Mouse (Mus musculus) forebrain, embryonic 13.5 days (tissue): Measurements from ENCODE around the gene Fam210b. TPM values are rescaled to one million over a fixed set of nuclear protein-coding genes. Genes with fewer than 3 reads are reported as not detected.

Experiments used
- ATAC-seq: fragments of 200-750 bp; cut with Nextera tagmentation; 2 replicates; pipeline ENCODE4 v1.8.0; 2017
- H3K27ac ChIP-seq: fragments of 300-500 bp; sonication (generic); 2 replicates; pipeline ENCODE4 v1.5.1; 2015; ENCODE audit warnings: inconsistent platforms, mild to moderate bottlenecking, moderate library complexity
- H3K27me3 ChIP-seq: fragments of 300-500 bp; sonication (generic); 2 replicates; pipeline ENCODE4 v1.6.1; 2015; ENCODE audit warnings: mild to moderate bottlenecking, inconsistent platforms
- H3K36me3 ChIP-seq: fragments of 300-500 bp; sonication (generic); 2 replicates; pipeline ENCODE4 v1.6.1; 2015; ENCODE audit warnings: mild to moderate bottlenecking, inconsistent platforms; ENCODE audit not compliant: poor library complexity, severe bottlenecking
- H3K4me1 ChIP-seq: fragments of 300-500 bp; sonication (generic); 2 replicates; pipeline ENCODE4 v1.6.1; 2015; ENCODE audit warnings: inconsistent platforms
- H3K4me2 ChIP-seq: fragments of 300-500 bp; sonication (generic); 2 replicates; pipeline ENCODE4 v1.6.1; 2015; ENCODE audit warnings: inconsistent platforms, mild to moderate bottlenecking, moderate library complexity
- H3K4me3 ChIP-seq: fragments of 300-500 bp; sonication (generic); 2 replicates; pipeline ENCODE4 v1.5.1; 2015; ENCODE audit warnings: mild to moderate bottlenecking, inconsistent platforms
- H3K9ac ChIP-seq: fragments of 300-500 bp; sonication (generic); 2 replicates; pipeline ENCODE4 v1.6.1; 2015; ENCODE audit warnings: mild to moderate bottlenecking, inconsistent platforms
- H3K9me3 ChIP-seq: fragments of 300-500 bp; sonication (generic); replicated peaks from 2 replicates; pipeline ENCODE4 v1.6.1; 2016; ENCODE audit warnings: inconsistent platforms
- WGBS: fragments of 180-500 bp; shearing (Covaris S2); methylation state at CpG from one replicate; pipeline ENCODE4 v1.1.7; 2015; 5-methylcytosine and 5-hydroxymethylcytosine counted together
- polyA plus RNA-seq: library from polyadenylated mRNA; unstranded; fragments of >200 nt; fragmentation: Nextera tagmentation; extraction: Ambion mirVana; gene quantifications from 2 replicates; pipeline ENCODE4 v1.2.1, GENCODE M21; 2015

Fam210b gene
- polyA plus RNA-seq, 1 experiment from 2014 or later, result 41.9 TPM

- no peak overlapping the region for H3K27ac ChIP-seq
- no peak overlapping the region for H3K4me3 ChIP-seq
- no peaks in the 10 kb centered on the region for H3K9me3 ChIP-seq
- no peaks in the 10 kb centered on the region for H3K36me3 ChIP-seq
- no peak overlapping the region for H3K4me2 ChIP-seq
- H3K27me3 ChIP-seq, result no peaks in the 10 kb centered on the region
- ATAC-seq, result no peak
- H3K4me1 ChIP-seq, result no peaks in the 10 kb centered on the region
- WGBS, result 47% methylated on average over 6 of the region's 6 CpGs
- no peak overlapping the region for H3K9ac ChIP-seq
These were observed 45.0 kb downstream of the Fam210b start for GRCm38 (mm10) chr2:172390341-172390740.

GRCm38 (mm10) chr2:172392041-172392521, 46.7 kb downstream of the Fam210b start:
- H3K27me3 ChIP-seq, result no peaks in the 10 kb centered on the region
- no peak overlapping the region for H3K27ac ChIP-seq
- no peaks in the 10 kb centered on the region for H3K9me3 ChIP-seq
- H3K4me2 ChIP-seq, result no peak overlapping the region
- no peaks in the 10 kb centered on the region for H3K36me3 ChIP-seq
- WGBS, result 78% methylated on average over 10 of the region's 10 CpGs
- no peak for ATAC-seq
- no peak overlapping the region for H3K4me3 ChIP-seq
- H3K9ac ChIP-seq, result no peak overlapping the region
- no peaks in the 10 kb centered on the region for H3K4me1 ChIP-seq

DNA sequence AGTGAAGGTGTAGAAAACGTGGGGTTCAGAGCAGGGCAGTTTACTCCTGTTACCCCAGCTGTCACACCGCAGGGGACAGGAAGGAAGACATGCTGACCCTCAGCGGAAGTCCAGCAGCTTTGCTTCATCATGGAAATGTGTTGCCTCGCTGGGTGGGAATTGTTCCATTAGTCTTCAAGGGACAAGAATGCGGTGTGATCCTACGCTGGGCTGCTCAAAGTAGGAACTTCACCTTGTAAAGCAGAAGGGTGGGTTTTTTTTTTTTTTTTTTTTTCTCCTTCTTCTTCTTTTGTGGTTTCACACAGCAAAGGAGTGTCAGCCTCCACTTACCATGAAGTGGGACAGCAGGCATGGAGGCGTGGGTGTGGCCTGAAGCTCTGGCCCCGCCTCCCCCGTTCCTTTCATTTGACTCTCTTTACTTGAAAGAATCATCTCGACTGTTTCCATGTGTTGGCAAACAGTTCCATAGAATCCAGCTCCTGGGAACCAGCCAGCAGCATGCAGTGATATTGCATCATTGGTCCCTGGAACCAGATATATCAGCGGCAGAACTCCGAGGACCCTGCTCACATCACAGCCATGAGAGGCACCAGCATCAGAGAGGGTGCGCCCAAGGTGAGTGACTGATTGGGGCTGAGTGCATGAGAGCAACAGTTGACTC, 48.2 kb downstream of the Fam210b start, which contains the start of gene Cass4:
Gene Cass4 (plus strand): TSS at position 404 of the 661 bp plus-strand sequence.
- ATAC-seq, result no peak
- H3K4me1 ChIP-seq, result no peaks in the 10 kb centered on the region
- H3K9me3 ChIP-seq, result no peaks in the 10 kb centered on the region
- no peak within 1 kb of the TSS for H3K9ac ChIP-seq
- no peak within 1 kb of the TSS for H3K27ac ChIP-seq
- WGBS, result 47% methylated on average over 13 of the region's 13 CpGs
- no peak within 1 kb of the TSS for H3K4me2 ChIP-seq
- no peaks in the 10 kb centered on the region for H3K36me3 ChIP-seq
- no peak within 1 kb of the TSS for H3K4me3 ChIP-seq
- H3K27me3 ChIP-seq, result no peaks in the 10 kb centered on the region

- 72% methylated on average over 2 of the region's 2 CpGs for WGBS
- H3K4me1 ChIP-seq, result no peaks in the 10 kb centered on the region
- no peak for ATAC-seq
- H3K9me3 ChIP-seq, result no peaks in the 10 kb centered on the region
- H3K4me2 ChIP-seq, result no peak overlapping the region
- no peak overlapping the region for H3K4me3 ChIP-seq
- no peak overlapping the region for H3K9ac ChIP-seq
- no peaks in the 10 kb centered on the region for H3K36me3 ChIP-seq
- H3K27me3 ChIP-seq, result no peaks in the 10 kb centered on the region
- H3K27ac ChIP-seq, result no peak overlapping the region
These were observed 48.7 kb downstream of the Fam210b start for GRCm38 (mm10) chr2:172394052-172394392.

DNA sequence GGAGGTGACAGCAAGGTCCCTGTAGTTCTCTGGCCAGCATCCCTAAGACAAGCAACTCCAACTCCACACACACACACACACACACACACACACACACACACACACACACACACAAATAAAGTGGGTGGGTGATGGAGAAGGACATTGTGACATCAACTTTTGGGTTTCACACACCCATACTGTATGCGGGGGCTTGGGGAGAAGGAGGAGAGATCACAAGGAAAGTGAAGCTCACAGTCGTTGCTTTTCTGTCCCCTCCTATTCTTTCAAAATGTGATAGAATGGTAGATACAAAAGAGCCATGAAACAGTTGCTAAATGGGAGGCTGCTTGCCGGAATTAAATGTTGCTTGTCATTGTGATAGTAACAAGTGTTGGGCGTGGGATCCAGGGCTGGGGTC, 49.3 kb downstream of the Fam210b start:
- Histone ChIP-seq H3K27ac (no peak overlapping the region), H3K36me3 (no peaks in the 10 kb centered on the region), H3K9ac (no peak overlapping the region), H3K4me3 (no peak overlapping the region), H3K9me3 (no peaks in the 10 kb centered on the region), H3K27me3 (no peaks in the 10 kb centered on the region), H3K4me2 (no peak overlapping the region), H3K4me1 (peaks cover 1% of the 10 kb centered on the region; the same call in 1 of the 2 replicates)
- ATAC-seq, result no peak
- WGBS, result 73% methylated on average over 4 of the region's 4 CpGs

DNA sequence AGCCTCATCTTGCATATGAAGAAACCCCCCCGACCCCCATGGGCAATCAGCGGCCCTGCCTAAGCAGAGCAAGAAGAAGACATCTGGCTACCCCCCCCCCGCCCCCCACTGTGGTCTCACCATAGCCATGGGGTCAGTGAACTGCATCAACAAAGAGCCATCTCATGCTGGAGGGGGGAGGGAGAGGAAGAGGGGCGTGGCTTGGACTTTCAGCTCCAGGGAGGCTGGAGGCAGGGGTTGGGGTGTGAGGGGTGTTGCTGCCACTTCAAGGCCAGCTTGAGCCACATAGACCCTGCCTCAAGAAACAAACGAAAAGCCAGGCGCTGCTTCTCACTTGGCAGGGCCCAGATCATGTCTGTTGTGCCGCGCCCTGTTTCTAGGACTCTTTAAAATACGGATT, 50.6 kb downstream of the Fam210b start:
- 43% methylated on average over 9 of the region's 9 CpGs for WGBS
- ATAC-seq, result no peak
- H3K4me3 ChIP-seq, result no peak overlapping the region
- H3K4me2 ChIP-seq, result no peak overlapping the region
- H3K9ac ChIP-seq, result no peak overlapping the region
- H3K27me3 ChIP-seq, result no peaks in the 10 kb centered on the region
- H3K4me1 ChIP-seq, result peaks cover 7% of the 10 kb centered on the region; the same call in 1 of the 2 replicates
- H3K27ac ChIP-seq, result no peak overlapping the region
- H3K9me3 ChIP-seq, result no peaks in the 10 kb centered on the region
- H3K36me3 ChIP-seq, result no peaks in the 10 kb centered on the region

GRCm38 (mm10) chr2:172399901-172400300, 54.5 kb downstream of the Fam210b start:
- 35% methylated on average over 9 of the region's 9 CpGs for WGBS
- no peak for ATAC-seq
- H3K9me3 ChIP-seq, result no peaks in the 10 kb centered on the region
- no peak overlapping the region for H3K9ac ChIP-seq
- no peak overlapping the region for H3K4me2 ChIP-seq
- H3K4me1 ChIP-seq, result peaks cover 7% of the 10 kb centered on the region; the same call in 1 of the 2 replicates
- H3K4me3 ChIP-seq, result no peak overlapping the region
- no peak overlapping the region for H3K27ac ChIP-seq
- H3K36me3 ChIP-seq, result no peaks in the 10 kb centered on the region
- no peaks in the 10 kb centered on the region for H3K27me3 ChIP-seq

- Histone ChIP-seq H3K9me3 (no peaks in the 10 kb centered on the region), H3K4me3 (no peak overlapping the region), H3K27me3 (no peaks in the 10 kb centered on the region), H3K9ac (no peak overlapping the region), H3K27ac (no peak overlapping the region), H3K36me3 (no peaks in the 10 kb centered on the region), H3K4me2 (no peak overlapping the region), H3K4me1 (peaks cover 7% of the 10 kb centered on the region; the same call in 1 of the 2 replicates)
- no peak for ATAC-seq
- WGBS, result 79% methylated on average over 13 of the region's 13 CpGs
These were observed 55.9 kb downstream of the Fam210b start for GRCm38 (mm10) chr2:172401116-172401825.

- no peak overlapping the region for H3K9ac ChIP-seq
- H3K4me2 ChIP-seq, result no peak overlapping the region
- H3K27ac ChIP-seq, result no peak overlapping the region
- WGBS, result 64% methylated on average over 7 of the region's 7 CpGs
- ATAC-seq, result no peak
- H3K4me3 ChIP-seq, result no peak overlapping the region
- no peaks in the 10 kb centered on the region for H3K27me3 ChIP-seq
- H3K9me3 ChIP-seq, result no peaks in the 10 kb centered on the region
- no peaks in the 10 kb centered on the region for H3K36me3 ChIP-seq
- peaks cover 7% of the 10 kb centered on the region; the same call in 1 of the 2 replicates for H3K4me1 ChIP-seq
These were observed 58.9 kb downstream of the Fam210b start for GRCm38 (mm10) chr2:172404239-172404638.

GRCm38 (mm10) chr2:172405011-172405410, 59.6 kb downstream of the Fam210b start:
- no peak overlapping the region for H3K27ac ChIP-seq
- H3K36me3 ChIP-seq, result no peaks in the 10 kb centered on the region
- peaks cover 2% of the 10 kb centered on the region; the same call in 1 of the 2 replicates for H3K4me1 ChIP-seq
- H3K9me3 ChIP-seq, result no peaks in the 10 kb centered on the region
- no peak overlapping the region for H3K4me2 ChIP-seq
- 73% methylated on average over 3 of the region's 3 CpGs for WGBS
- ATAC-seq, result no peak
- H3K4me3 ChIP-seq, result no peak overlapping the region
- H3K9ac ChIP-seq, result no peak overlapping the region
- H3K27me3 ChIP-seq, result no peaks in the 10 kb centered on the region
